Mouse (Mus musculus) ES-Bruce4 (cell line): ENCODE results near the gene Wwc2. TPM values are rescaled to one million over a fixed set of nuclear protein-coding genes. Genes with fewer than 3 reads are reported as not detected.

ENCODE experiments used
- H3K27ac ChIP-seq: 2 replicates; pipeline ENCODE4 v1.5.1; 2012; ENCODE audit warnings: low read length, inconsistent platforms; ENCODE audit not compliant: insufficient read depth
- H3K27me3 ChIP-seq: 2 replicates; pipeline ENCODE4 v1.6.1; 2012; ENCODE audit warnings: mild to moderate bottlenecking, low read length, inconsistent platforms; ENCODE audit not compliant: control insufficient read depth, poor library complexity, insufficient read depth, severe bottlenecking
- H3K36me3 ChIP-seq: 2 replicates; pipeline ENCODE4 v1.6.1; 2012; ENCODE audit warnings: inconsistent platforms, mild to moderate bottlenecking, low read length, moderate library complexity; ENCODE audit not compliant: control insufficient read depth, poor library complexity, insufficient read depth, severe bottlenecking
- H3K4me1 ChIP-seq: one replicate; pipeline ENCODE4 v1.8.1; 2011; ENCODE audit warnings: low read length; ENCODE audit not compliant: control insufficient read depth, insufficient read depth
- H3K4me3 ChIP-seq: 2 replicates; pipeline ENCODE4 v1.5.1; 2011; ENCODE audit warnings: low read depth, mild to moderate bottlenecking, low read length
- H3K9ac ChIP-seq: 2 replicates; pipeline ENCODE4 v1.6.1; 2012; ENCODE audit warnings: low read depth, mild to moderate bottlenecking, inconsistent platforms; ENCODE audit not compliant: poor library complexity, severe bottlenecking
- H3K9me3 ChIP-seq: replicated peaks from 2 replicates; pipeline ENCODE4 v1.6.1; 2012; ENCODE audit warnings: mild to moderate bottlenecking, low read length, inconsistent platforms; ENCODE audit not compliant: control insufficient read depth, poor library complexity, insufficient read depth, severe bottlenecking
- CTCF ChIP-seq: IDR thresholded peaks from one replicate; pipeline ENCODE4 v1.8.1; 2011; ENCODE audit warnings: low read depth, low read length
- EP300 ChIP-seq: IDR thresholded peaks from 2 replicates; pipeline ENCODE4 v1.6.1; 2011; ENCODE audit warnings: low read depth, low read length; ENCODE audit not compliant: insufficient read depth
- POLR2A ChIP-seq: IDR thresholded peaks from one replicate; pipeline ENCODE4 v1.8.1; 2011; ENCODE audit warnings: low read length; ENCODE audit not compliant: insufficient read depth
- polyA plus RNA-seq: library from polyadenylated mRNA; stranded (reverse); fragments of >200 nt; gene quantifications from 2 replicates; pipeline ENCODE4 v1.2.4, GENCODE M21; 2011; ENCODE audit warnings: low read depth; ENCODE audit not compliant: missing spikeins, insufficient read depth, insufficient read length

Gene Wwc2
- polyA plus RNA-seq, 1 experiment: 42.2 TPM

DNA sequence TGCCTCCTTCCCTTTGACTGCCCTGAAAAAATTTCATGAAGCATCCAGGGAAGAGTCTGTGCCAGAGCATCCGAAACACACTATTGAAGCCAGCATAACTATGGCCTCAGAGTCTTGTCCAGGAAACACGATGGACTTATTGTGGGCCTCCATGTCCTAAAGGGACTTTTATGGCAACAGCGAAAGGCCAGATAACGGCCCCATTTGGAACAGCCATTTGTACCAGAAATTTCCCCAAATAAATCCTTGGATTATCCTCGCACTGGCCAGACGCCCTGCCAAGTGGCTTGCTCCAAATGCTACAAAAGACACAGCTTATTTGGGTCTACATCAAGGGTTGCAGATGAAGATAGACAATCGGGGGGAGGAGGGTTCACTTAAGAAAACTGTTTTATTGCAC is 206.3 kb downstream of the Wwc2 start:
- TF ChIP-seq POLR2A: no peak
- no peak for TF ChIP-seq EP300
- no peak for TF ChIP-seq CTCF
- H3K27me3 ChIP-seq: no peaks in the 10 kb centered on the region
- H3K36me3 ChIP-seq: no peaks in the 10 kb centered on the region
- no peak overlapping the region for H3K9ac ChIP-seq
- no peak overlapping the region for H3K27ac ChIP-seq
- H3K4me1 ChIP-seq: no peaks in the 10 kb centered on the region
- no peak overlapping the region for H3K4me3 ChIP-seq
- no peaks in the 10 kb centered on the region; the same call in 1 of the 2 replicates for H3K9me3 ChIP-seq

DNA sequence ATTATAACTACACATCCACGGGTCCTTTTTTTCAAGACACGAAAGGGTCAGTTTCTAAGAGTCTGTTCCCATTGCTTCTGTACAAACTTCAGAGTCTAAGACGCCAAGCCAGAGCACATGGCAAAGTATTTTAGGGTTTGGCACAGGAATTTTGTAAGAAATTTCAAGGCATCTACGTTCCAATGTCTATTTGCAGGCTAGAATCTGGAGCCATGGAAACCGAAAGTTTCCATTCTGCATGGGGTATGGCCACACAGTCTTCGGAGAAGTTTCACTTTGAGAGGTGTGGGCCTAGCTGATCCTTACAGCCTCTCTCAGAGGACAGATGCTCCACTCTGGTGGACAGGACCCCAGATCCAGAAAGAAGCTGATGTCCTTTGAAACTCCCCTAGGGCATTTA is 206.8 kb downstream of the Wwc2 start:
- Histone ChIP-seq H3K9ac (no peak overlapping the region), H3K4me3 (no peak overlapping the region), H3K27ac (no peak overlapping the region), H3K36me3 (no peaks in the 10 kb centered on the region), H3K9me3 (no peaks in the 10 kb centered on the region; the same call in 1 of the 2 replicates), H3K4me1 (no peaks in the 10 kb centered on the region), H3K27me3 (no peaks in the 10 kb centered on the region)
- TF ChIP-seq CTCF (no peak), POLR2A (no peak), EP300 (no peak)

DNA sequence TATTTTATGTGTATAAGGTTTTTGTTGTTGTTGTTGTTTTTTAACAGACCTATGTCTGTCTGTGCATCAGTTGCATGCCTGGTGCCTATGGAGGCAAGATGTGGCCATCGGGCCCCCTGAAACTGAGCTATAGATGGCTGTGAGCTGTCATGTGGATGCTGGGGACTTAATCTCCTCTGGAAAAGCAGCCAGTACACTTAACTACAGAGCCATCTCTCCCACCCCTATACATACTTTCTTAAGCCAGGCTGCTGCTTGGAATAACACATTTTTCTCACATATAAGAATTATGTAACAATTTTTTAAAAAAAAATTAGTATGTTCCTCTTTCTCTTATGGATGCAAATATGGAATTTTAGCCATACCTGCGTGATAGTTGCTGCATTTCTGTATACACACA is 207.2 kb downstream of the Wwc2 start:
- Histone ChIP-seq H3K4me1 (no peaks in the 10 kb centered on the region), H3K9ac (no peak overlapping the region), H3K9me3 (no peaks in the 10 kb centered on the region; the same call in 1 of the 2 replicates)

DNA sequence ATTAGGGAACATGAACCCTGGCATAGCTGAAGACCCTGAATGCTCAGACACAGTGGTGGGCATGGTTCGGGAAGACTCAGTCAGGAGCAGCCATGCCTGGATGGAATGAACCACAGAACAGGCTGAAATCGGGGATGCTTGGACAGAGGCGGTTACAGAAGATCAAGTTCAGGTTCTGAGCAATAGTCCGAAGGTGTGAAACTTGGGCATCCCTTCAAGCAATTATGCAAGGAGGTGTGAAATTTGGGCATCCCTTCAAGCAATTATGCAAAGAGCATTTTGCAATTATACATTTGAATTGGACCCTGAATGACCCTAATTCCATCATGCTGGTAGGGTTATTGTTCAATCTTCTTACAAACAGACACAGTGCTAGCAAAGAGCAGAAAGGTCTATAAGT is 208.8 kb downstream of the Wwc2 start:
- Histone ChIP-seq H3K9ac (no peak overlapping the region), H3K4me1 (no peaks in the 10 kb centered on the region), H3K27ac (no peak overlapping the region), H3K36me3 (no peaks in the 10 kb centered on the region), H3K9me3 (no peaks in the 10 kb centered on the region), H3K4me3 (no peak overlapping the region), H3K27me3 (no peaks in the 10 kb centered on the region)
- TF ChIP-seq POLR2A (no peak), EP300 (no peak)

More for the DNA sequence above, 207.2 kb downstream of the Wwc2 start:
- Histone ChIP-seq H3K27me3 (no peaks in the 10 kb centered on the region), H3K4me3 (no peak overlapping the region), H3K27ac (no peak overlapping the region), H3K36me3 (no peaks in the 10 kb centered on the region)
- TF ChIP-seq CTCF (no peak), POLR2A (no peak), EP300 (no peak)

DNA sequence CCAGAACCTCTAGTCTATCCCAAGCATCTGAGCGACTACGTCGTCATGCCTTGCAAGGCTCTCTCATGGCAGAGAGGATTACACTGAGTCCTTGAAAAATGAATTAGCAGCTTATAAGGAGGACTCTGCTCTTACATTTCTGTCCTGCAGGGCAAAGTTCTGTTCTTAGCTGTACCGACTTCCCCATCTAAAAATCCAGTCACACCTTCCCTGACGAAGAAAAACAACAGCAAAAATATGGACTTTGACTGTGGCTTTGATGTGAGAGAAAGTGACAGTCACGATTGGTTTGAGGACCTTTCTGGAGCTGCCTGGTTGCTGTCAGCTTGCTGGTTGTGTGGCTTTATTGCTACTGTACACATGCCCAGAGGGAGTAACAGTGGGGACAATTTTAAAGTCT is 211.1 kb downstream of the Wwc2 start:
- Histone ChIP-seq H3K4me1 (no peaks in the 10 kb centered on the region), H3K27ac (no peak overlapping the region), H3K36me3 (no peaks in the 10 kb centered on the region), H3K27me3 (no peaks in the 10 kb centered on the region), H3K9me3 (no peaks in the 10 kb centered on the region), H3K4me3 (no peak overlapping the region), H3K9ac (no peak overlapping the region)
- TF ChIP-seq CTCF: no peak
- no peak for TF ChIP-seq POLR2A
- TF ChIP-seq EP300: no peak

DNA sequence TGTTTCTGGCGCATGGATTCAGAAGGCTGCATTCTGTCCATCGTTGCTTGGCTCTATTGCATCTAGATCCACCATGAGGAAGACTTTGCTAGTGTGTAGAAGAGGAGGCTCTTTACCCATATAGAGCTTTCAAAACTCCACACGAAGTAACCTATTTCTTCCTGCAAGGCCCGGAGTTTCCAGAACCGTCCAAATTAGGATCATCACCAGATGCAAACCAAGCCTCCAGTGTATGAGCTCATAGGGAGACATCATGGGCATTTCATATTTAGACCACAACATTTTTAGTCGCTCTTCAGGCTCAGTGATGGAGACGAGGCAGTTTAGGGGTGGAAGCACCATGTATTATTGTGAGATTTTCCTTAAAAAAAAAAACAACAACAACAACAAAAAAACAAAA is 213.3 kb downstream of the Wwc2 start:
- Histone ChIP-seq H3K9ac (no peak overlapping the region), H3K36me3 (no peaks in the 10 kb centered on the region), H3K27ac (no peak overlapping the region), H3K9me3 (no peaks in the 10 kb centered on the region), H3K4me1 (no peaks in the 10 kb centered on the region), H3K27me3 (no peaks in the 10 kb centered on the region), H3K4me3 (no peak overlapping the region)
- TF ChIP-seq CTCF (no peak), EP300 (no peak), POLR2A (no peak)

Other genes starting within 250 kb of the Wwc2 start
- gene Cldn24, start 168.8 kb downstream of the Wwc2 start, polyA plus RNA-seq: not detected in 2 replicates
- not detected in 2 replicates for gene Cldn22, start 166.4 kb downstream of the Wwc2 start, polyA plus RNA-seq
- gene Dctd, start 108.2 kb upstream of the Wwc2 start, polyA plus RNA-seq: 57.0 and 64.8 TPM in 2 replicates